Mouse (Mus musculus): ENCODE results near the gene Ltv1.

The Ltv1 gene

DNA sequence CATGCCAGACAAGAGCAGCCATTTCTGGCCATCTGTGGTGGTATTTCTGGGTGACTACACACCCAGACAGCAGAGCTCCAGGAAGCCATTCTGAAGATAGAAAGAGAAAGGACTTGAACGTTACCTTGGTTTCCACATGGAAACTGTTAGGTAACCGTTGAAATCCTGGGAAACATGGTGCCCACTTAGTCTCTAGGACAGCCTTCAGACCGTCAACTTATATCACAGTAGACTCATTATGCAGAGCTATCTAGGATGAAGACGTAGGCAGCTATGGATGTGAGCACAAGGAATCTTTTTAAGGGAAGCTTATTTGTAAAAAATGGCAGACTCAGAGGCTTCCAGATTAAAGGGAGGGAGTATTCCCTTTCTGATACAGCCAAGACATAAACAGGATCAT lies 59.1 kb downstream of the Ltv1 start:
- in situ Hi-C loops (cut with MboI, MseI) = no loop called here
